Mouse (Mus musculus) heart, postnatal 0 days (tissue): ENCODE data around the gene Anapc15.

ENCODE experiments used
- CTCF ChIP-seq: IDR thresholded peaks from 2 replicates; pipeline ENCODE4 v1.5.1; 2016; ENCODE audit warnings: antibody characterized with exemption, control low read depth, low read depth
- EP300 ChIP-seq: IDR thresholded peaks from 2 replicates; pipeline ENCODE4 v1.6.1; 2016; ENCODE audit warnings: antibody characterized with exemption, low read depth

DNA sequence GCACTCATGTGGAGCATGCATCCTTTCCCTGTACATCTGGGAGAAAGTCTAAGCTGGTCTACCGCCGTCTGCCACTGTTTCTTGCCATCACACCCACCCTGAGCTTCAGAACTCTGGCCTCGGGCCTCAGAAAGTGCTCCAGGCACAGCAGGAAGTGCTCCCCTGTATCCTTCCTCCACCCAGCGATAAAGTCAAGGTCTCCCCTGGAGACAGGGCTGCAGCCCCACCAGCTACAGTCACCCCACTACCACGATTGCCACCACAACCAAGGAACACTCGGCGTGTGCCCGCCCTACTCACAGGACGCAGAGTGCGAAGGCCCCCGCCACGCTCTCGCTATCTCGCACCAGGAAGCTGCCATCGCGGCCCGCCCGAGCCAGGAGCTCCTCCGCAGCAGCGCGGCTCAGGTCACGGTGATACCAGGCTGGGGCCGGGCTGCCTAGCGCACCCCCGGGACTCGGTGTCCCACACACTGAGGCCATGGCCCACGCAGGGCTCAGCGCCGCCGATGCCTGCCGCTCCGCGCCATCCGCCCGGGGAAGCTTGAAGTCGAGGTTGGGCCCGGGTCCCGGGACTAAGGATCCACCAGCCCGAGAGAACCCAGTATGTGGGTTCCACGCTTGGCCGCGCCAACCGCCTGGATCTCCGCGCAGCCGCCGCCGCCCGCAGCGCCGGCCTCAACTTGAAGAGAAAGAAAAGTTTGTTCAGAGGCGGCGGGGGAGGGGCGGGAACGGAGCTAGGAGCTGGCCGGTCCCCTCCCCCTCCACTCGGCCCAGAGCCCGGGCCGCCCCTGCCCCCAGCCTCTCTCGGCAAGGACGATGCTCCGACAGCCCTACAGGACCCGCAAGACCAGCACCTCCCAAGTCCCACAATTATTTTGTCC is 27.0 kb upstream of the Anapc15 start:
- TF ChIP-seq CTCF = 0 out of 2 replicates have a peak, but pooled peaks have one; percentile 8
- no peak; the same call in 1 of the 2 replicates for TF ChIP-seq EP300
